Comparison of ENCODE assay signal across 8 mouse cellular contexts in the genomic region with DNA sequence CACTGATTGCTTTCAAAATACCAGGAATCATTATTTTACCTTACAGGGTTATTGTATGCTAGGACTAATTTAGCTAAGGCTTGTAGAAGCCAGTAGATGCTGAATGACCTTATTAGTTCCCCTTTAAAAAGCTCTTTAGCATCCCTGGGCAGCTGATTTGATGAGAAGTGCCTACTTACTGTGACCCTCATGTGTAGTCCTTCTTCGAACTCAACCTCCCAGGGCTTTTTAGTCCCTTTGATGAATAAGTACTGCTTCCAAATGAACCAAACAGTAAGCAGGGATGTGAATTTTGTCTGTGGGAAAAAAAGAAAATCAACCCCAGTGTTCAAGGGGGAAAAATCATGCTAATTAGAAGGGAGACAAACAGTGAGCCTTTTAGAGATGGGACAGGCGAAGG. TPM values are rescaled to one million over a fixed set of nuclear protein-coding genes. Genes with fewer than 3 reads are reported as not detected.
DNase-seq lines count a peak whose midpoint lies in the region; ATAC-seq and TF ChIP-seq lines count a peak whose summit lies in the region.

No protein-coding gene starts in this region.

- H3K9ac ChIP-seq in intestine, postnatal 0 days (ENCODE audit: low read depth, low read length): peak overlapping the region; percentile 22; the same call in 1 of the 2 replicates
- no peak overlapping the region for H3K9ac ChIP-seq in neural tube, embryonic 14.5 days (replicated peaks; ENCODE audit: low read depth, low read length)

- H3K4me3 ChIP-seq in layer of hippocampus, adult 2 months: no peak overlapping the region; the same call in 1 of the 2 replicates
- peak overlapping the region; percentile 44 for H3K4me3 ChIP-seq in forebrain, embryonic 10.5 days
- H3K4me3 ChIP-seq in intestine, postnatal 0 days (ENCODE audit: low read depth, low read length): peak overlapping the region; percentile 20; the same call in 1 of the 2 replicates
- H3K4me3 ChIP-seq in neural tube, embryonic 14.5 days (ENCODE audit: low read depth, low read length): no peak overlapping the region

- H3K27me3 ChIP-seq in forebrain, embryonic 10.5 days (ENCODE audit: poor library complexity, severe bottlenecking): peaks cover 43% of the 10 kb centered on the region
- no peaks in the 10 kb centered on the region for H3K27me3 ChIP-seq in intestine, postnatal 0 days (replicated peaks; ENCODE audit: control insufficient read depth, insufficient read depth, low read length)
- no peaks in the 10 kb centered on the region for H3K27me3 ChIP-seq in neural tube, embryonic 14.5 days (ENCODE audit: control insufficient read depth, insufficient read depth, low read length)

- 33% methylated on average over 2 of the region's 2 CpGs for WGBS in forebrain, embryonic 10.5 days
- WGBS in intestine, postnatal 0 days: 93% methylated on average over 2 of the region's 2 CpGs
- WGBS in neural tube, embryonic 14.5 days: 72% methylated on average over 2 of the region's 2 CpGs

- peak overlapping the region; percentile 61 for H3K4me2 ChIP-seq in intestine, postnatal 0 days (replicated peaks; ENCODE audit: low read depth)
- H3K4me2 ChIP-seq in neural tube, embryonic 14.5 days (ENCODE audit: low read depth, low read length): peak overlapping the region; percentile 51; the same call in 1 of the 2 replicates

- peaks cover 39% of the 10 kb centered on the region for H3K4me1 ChIP-seq in forebrain, embryonic 10.5 days
- no peaks in the 10 kb centered on the region for H3K4me1 ChIP-seq in intestine, postnatal 0 days (replicated peaks; ENCODE audit: control insufficient read depth, insufficient read depth, low read length)
- no peaks in the 10 kb centered on the region for H3K4me1 ChIP-seq in neural tube, embryonic 14.5 days (ENCODE audit: control insufficient read depth, insufficient read depth, low read length)

- no peak for ATAC-seq in intestine, postnatal 0 days
- ATAC-seq in neural tube, embryonic 14.5 days (ENCODE audit: low read depth): no peak
- no peak for ATAC-seq in CD4-positive, CD25-positive, alpha-beta regulatory T cell, adult 4 months

- no peaks in the 10 kb centered on the region for H3K36me3 ChIP-seq in forebrain, embryonic 10.5 days (replicated peaks)
- H3K36me3 ChIP-seq in intestine, postnatal 0 days (ENCODE audit: control insufficient read depth, insufficient read depth): no peaks in the 10 kb centered on the region
- no peaks in the 10 kb centered on the region for H3K36me3 ChIP-seq in neural tube, embryonic 14.5 days (ENCODE audit: control insufficient read depth, insufficient read depth, low read length)

- DNase-seq in layer of hippocampus, adult 2 months (ENCODE audit: low spot score in 2 of 2): no peak
- DNase-seq in layer of hippocampus, adult 18-20 months (ENCODE audit: low spot score in 2 of 2): no peak
- no peak for DNase-seq in forebrain, embryonic 10.5 days (ENCODE audit: extremely low spot score, low spot score)
- no peak for DNase-seq in embryo, embryonic 10 days (ENCODE audit: low spot score)
- no peak for DNase-seq in right cerebral cortex, adult 18-20 months

- no peaks in the 10 kb centered on the region for H3K9me3 ChIP-seq in forebrain, embryonic 10.5 days
- H3K9me3 ChIP-seq in intestine, postnatal 0 days (ENCODE audit: control insufficient read depth): no peaks in the 10 kb centered on the region
- H3K9me3 ChIP-seq in neural tube, embryonic 14.5 days (ENCODE audit: control insufficient read depth, low read length): no peaks in the 10 kb centered on the region

- H3K27ac ChIP-seq in layer of hippocampus, adult 2 months: peak overlapping the region; percentile 68; the same call in 1 of the 2 replicates
- peak overlapping the region; percentile 79; the same call in 1 of the 2 replicates for H3K27ac ChIP-seq in forebrain, embryonic 10.5 days
- no peak overlapping the region for H3K27ac ChIP-seq in intestine, postnatal 0 days (ENCODE audit: low read depth, low read length)
- no peak overlapping the region for H3K27ac ChIP-seq in neural tube, embryonic 14.5 days (ENCODE audit: low read depth, low read length)

- TF ChIP-seq CTCF in layer of hippocampus, adult 2 months (conservative IDR thresholded peaks at IDR 0.05): no peak
- no peak for TF ChIP-seq CTCF in intestine, postnatal 0 days (IDR thresholded peaks at IDR 0.05; ENCODE audit: low read depth)

RNA-seq across cellular contexts. Expression of gene Tiparp, which starts 58.8 kb away (rescaled TPM):
- 10 to 100 TPM; 14.7 to 16.9 TPM for total RNA-seq in layer of hippocampus, adult 2 months (2021)
- total RNA-seq in layer of hippocampus, adult 18-20 months (2021): 10 to 100 TPM; 17.2 to 19.8 TPM
- 30.3 and 35.9 TPM in 2 replicates for polyA plus RNA-seq in forebrain, embryonic 10.5 days (2016; fragmentation: Nextera tagmentation; extraction: Ambion mirVana)
- polyA plus RNA-seq in intestine, postnatal 0 days (2015; fragmentation: Nextera tagmentation; extraction: Ambion mirVana): 26.0 and 26.6 TPM in 2 replicates
- polyA plus RNA-seq in neural tube, embryonic 14.5 days (2014; fragmentation: Nextera tagmentation; extraction: Ambion mirVana): 30.7 and 36.2 TPM in 2 replicates
- polyA plus RNA-seq in CD4-positive, CD25-positive, alpha-beta regulatory T cell, adult 4 months (2017; shearing (Covaris generic)): 1 to 10 TPM; 4.0 to 5.4 TPM

Comparison
In these comparisons a context has a peak if more than half of its experiments do, and no peak if none do; other contexts are left out.
1. H3K27ac ChIP-seq: peak in layer of hippocampus, adult 2 months (single experiment) and forebrain, embryonic 10.5 days (single experiment); none in intestine, postnatal 0 days (single experiment) and neural tube, embryonic 14.5 days (single experiment).
2. H3K4me3 ChIP-seq: peak in forebrain, embryonic 10.5 days (single experiment) and intestine, postnatal 0 days (single experiment); none in layer of hippocampus, adult 2 months (single experiment) and neural tube, embryonic 14.5 days (single experiment).